Mouse (Mus musculus) neural tube, embryonic 12.5 days (tissue): ENCODE data around the gene Tpm1. TPM values are rescaled to one million over a fixed set of nuclear protein-coding genes. Genes with fewer than 3 reads are reported as not detected.

Experiments
- ATAC-seq: fragments of 200-750 bp; cut with Nextera tagmentation; 2 replicates; pipeline ENCODE4 v1.8.0; 2017; ENCODE audit warnings: low read depth, mild to moderate bottlenecking, moderate TSS enrichment, moderate library complexity; ENCODE audit not compliant: low FRiP score
- H3K27ac ChIP-seq: fragments of 300-500 bp; sonication (generic); 2 replicates; pipeline ENCODE4 v1.5.1; 2016
- H3K27me3 ChIP-seq: fragments of 300-500 bp; sonication (generic); replicated peaks from 2 replicates; pipeline ENCODE4 v1.6.1; 2016; ENCODE audit warnings: mild to moderate bottlenecking
- H3K36me3 ChIP-seq: fragments of 300-500 bp; sonication (generic); 2 replicates; pipeline ENCODE4 v1.6.1; 2016; ENCODE audit warnings: mild to moderate bottlenecking
- H3K4me1 ChIP-seq: fragments of 300-500 bp; sonication (generic); 2 replicates; pipeline ENCODE4 v1.6.1; 2016
- H3K4me2 ChIP-seq: fragments of 300-500 bp; sonication (generic); replicated peaks from 2 replicates; pipeline ENCODE4 v1.6.1; 2016; ENCODE audit warnings: mild to moderate bottlenecking
- H3K4me3 ChIP-seq: fragments of 300-500 bp; sonication (generic); 2 replicates; pipeline ENCODE4 v1.5.1; 2016
- H3K9ac ChIP-seq: fragments of 300-500 bp; sonication (generic); 2 replicates; pipeline ENCODE4 v1.6.1; 2016; ENCODE audit warnings: mild to moderate bottlenecking
- H3K9me3 ChIP-seq: fragments of 300-500 bp; sonication (generic); 2 replicates; pipeline ENCODE4 v1.6.1; 2016; ENCODE audit warnings: mild to moderate bottlenecking
- WGBS: fragments of 180-500 bp; shearing (Covaris S2); methylation state at CpG from one replicate; pipeline ENCODE4 v1.1.7; 2016; 5-methylcytosine and 5-hydroxymethylcytosine counted together
- polyA plus RNA-seq: library from polyadenylated mRNA; unstranded; fragments of >200 nt; fragmentation: Nextera tagmentation; extraction: Ambion mirVana; gene quantifications from 2 replicates; pipeline ENCODE4 v1.2.1, GENCODE M21; 2016

Gene Tpm1
- polyA plus RNA-seq, 1 experiment from 2014 or later: 300 TPM

DNA sequence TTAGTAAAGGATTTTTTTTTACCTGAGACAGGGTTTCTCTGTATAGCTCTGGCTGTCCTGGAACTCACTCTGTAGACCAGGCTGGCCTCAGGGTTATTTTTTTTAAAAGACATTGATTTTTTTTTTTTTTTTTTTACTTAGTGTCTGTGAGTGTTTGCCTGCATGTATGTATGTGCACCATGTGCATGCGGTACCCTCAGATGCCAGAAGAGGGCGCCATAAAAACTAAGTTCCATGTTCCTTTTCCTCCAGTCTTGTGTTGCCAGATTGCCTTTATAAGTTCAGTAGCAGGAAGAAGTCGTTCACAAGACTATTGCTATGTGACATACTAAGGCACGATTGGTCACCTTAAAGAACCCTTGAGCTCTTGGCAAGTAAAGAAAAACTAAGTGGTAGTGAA, 14.5 kb downstream of the Tpm1 start:
- H3K27ac ChIP-seq: no peak overlapping the region
- ATAC-seq: no peak
- H3K4me1 ChIP-seq: no peaks in the 10 kb centered on the region
- H3K36me3 ChIP-seq: peaks cover 64% of the 10 kb centered on the region
- H3K4me2 ChIP-seq: no peak overlapping the region
- WGBS: 90% methylated on average over 4 of the region's 4 CpGs
- no peaks in the 10 kb centered on the region for H3K27me3 ChIP-seq
- no peak overlapping the region for H3K4me3 ChIP-seq
- no peak overlapping the region for H3K9ac ChIP-seq
- H3K9me3 ChIP-seq: peaks cover 6% of the 10 kb centered on the region

DNA sequence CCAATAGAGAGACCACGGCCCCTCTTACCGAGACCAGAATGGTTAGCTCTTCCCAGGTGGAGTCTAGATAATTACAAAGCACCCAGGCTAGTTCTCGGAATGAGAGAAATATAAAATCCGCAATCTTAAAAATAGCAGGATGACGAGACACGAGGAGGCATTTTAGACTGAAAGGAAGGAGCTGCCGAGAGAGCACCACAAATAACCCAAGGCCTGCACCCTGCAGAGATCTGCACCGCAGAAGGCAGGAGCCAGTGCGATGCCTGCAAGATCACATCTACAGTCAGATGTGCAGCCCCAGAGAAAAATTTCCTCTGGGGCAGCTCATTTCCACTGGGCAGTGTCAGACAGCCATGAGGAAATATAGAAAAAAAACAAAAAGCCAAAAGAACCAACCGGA, 16.2 kb downstream of the Tpm1 start:
- no peak for ATAC-seq
- peaks cover 6% of the 10 kb centered on the region for H3K9me3 ChIP-seq
- no peaks in the 10 kb centered on the region for H3K4me1 ChIP-seq
- no peak overlapping the region for H3K27ac ChIP-seq
- no peak overlapping the region for H3K4me3 ChIP-seq
- no peak overlapping the region for H3K4me2 ChIP-seq
- H3K9ac ChIP-seq: no peak overlapping the region
- H3K27me3 ChIP-seq: no peaks in the 10 kb centered on the region
- 94% methylated on average over 10 of the region's 10 CpGs for WGBS
- H3K36me3 ChIP-seq: peaks cover 78% of the 10 kb centered on the region

DNA sequence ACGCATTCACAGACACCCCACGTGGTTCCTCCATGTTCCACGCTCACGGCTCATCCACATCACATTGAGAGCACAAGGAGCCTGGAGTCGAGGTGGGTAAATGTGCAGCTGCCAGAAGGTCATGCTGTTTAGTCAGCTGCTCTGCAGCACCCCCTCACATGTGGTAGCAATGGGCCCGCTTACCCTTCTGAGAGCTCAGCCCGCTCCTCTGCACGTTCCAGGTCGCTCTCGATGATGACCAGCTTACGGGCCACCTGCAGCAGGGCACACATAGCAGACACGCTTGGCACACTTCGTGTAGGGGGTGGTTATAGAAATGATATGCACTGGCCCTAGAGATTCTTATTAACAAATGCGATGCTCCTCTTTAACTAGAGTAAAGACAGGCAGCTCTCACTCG, 16.6 kb downstream of the Tpm1 start:
- Histone ChIP-seq H3K27ac (no peak overlapping the region), H3K4me2 (no peak overlapping the region), H3K4me1 (no peaks in the 10 kb centered on the region), H3K36me3 (peaks cover 81% of the 10 kb centered on the region), H3K27me3 (no peaks in the 10 kb centered on the region), H3K9me3 (peaks cover 6% of the 10 kb centered on the region), H3K9ac (no peak overlapping the region), H3K4me3 (no peak overlapping the region)
- ATAC-seq: no peak
- WGBS: 94% methylated on average over 15 of the region's 15 CpGs

DNA sequence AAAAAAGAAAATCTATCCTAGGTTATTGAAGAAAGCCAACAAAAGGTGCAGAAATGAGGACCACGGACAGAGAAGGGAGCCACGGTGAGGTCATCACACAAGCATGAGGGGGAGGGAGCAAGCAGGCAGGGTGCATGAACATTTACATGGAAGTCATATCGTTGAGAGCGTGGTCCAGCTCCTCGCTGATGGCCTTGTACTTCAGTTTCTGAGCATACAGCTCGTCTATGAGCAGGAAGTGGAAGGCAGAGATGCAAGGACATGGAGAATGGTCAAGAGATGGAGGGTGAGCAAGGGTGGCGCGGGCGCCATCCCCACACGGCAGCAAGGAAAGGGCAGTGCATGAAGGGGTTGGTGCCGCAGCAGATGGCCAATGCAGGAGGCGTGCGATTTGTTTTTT, 19.7 kb downstream of the Tpm1 start:
- Histone ChIP-seq H3K27ac (no peak overlapping the region), H3K4me3 (no peak overlapping the region), H3K27me3 (no peaks in the 10 kb centered on the region), H3K4me1 (no peaks in the 10 kb centered on the region), H3K4me2 (no peak overlapping the region), H3K9ac (no peak overlapping the region), H3K36me3 (peaks cover 84% of the 10 kb centered on the region), H3K9me3 (no peaks in the 10 kb centered on the region)
- ATAC-seq: no peak
- 92% methylated on average over 13 of the region's 13 CpGs for WGBS

DNA sequence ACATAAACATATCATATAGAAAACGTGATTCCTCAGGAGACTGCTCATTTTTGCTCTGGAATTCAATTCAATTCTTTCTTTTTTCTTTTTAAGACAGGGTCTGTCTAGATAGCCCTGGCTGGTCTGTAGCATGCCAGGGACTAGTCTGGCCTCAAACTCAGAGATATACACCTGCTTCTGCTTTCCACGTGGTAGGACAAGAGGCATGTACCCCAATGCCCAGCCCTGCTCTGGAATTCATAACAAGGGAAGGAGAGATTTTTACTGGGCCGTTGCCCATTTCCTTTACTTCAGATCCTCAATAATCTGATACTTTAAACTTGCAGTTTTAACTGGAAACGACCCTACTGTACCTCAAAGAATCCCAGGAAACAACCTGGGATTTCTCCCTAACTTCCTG, 20.3 kb downstream of the Tpm1 start:
- no peak for ATAC-seq
- no peaks in the 10 kb centered on the region for H3K4me1 ChIP-seq
- no peaks in the 10 kb centered on the region for H3K27me3 ChIP-seq
- 86% methylated on average over 4 of the region's 4 CpGs for whole genome bisulfite sequencing
- no peak overlapping the region for H3K4me2 ChIP-seq
- no peak overlapping the region for H3K9ac ChIP-seq
- H3K4me3 ChIP-seq: no peak overlapping the region
- no peak overlapping the region for H3K27ac ChIP-seq
- H3K9me3 ChIP-seq: no peaks in the 10 kb centered on the region
- H3K36me3 ChIP-seq: peaks cover 81% of the 10 kb centered on the region

DNA sequence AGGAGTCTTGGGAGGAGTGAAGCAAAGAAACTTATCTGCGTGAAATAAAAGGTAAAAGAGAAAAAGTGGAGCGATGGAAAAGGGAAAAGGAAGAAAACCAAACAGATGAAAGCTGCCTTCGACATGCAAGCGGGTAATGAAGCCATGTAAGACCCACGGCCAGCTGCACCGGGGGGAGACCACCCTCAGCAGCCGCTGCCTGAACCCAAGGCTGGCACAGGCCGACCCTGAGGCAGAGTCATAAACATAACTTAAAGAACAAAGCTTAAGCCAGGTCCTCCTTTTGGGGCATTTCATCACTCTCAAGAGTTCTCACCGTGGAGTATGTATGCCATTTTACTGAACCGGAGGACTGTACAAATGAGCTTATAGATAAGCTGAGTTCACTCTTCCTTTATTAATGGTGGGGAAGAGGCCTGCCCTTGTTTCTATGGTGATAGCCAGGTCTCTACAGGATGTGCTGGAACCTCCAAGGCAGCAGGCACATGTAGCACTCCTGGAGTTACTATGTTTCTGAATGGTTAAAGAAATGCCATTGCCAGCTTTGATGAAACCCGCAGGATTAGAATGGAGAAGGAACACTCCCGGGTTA, 21.0 kb downstream of the Tpm1 start:
- Histone ChIP-seq H3K4me2 (no peak overlapping the region), H3K4me3 (no peak overlapping the region), H3K9ac (no peak overlapping the region), H3K4me1 (no peaks in the 10 kb centered on the region), H3K27ac (no peak overlapping the region), H3K27me3 (no peaks in the 10 kb centered on the region), H3K9me3 (no peaks in the 10 kb centered on the region), H3K36me3 (peaks cover 74% of the 10 kb centered on the region)
- 91% methylated on average over 12 of the region's 12 CpGs for WGBS
- no peak for ATAC-seq

DNA sequence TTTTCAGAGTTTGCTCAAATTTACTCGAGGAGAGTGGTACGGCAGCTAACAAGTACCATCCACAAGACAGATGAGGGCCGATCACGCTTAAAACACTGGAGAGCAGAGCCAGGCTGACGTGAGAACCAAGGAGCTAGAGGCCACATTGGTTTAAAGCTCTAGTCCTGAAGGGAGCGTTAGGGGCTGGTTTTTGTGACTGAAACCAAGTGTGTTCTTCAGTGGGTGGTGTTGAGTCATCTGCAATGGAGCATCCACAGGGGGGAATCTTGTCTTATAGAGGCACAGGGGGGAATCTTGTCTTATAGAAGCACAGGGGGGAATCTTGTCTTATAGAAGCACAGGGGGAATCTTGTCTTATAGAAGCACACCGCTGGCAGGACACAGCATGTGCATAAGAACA, 22.3 kb downstream of the Tpm1 start:
- Histone ChIP-seq H3K27ac (no peak overlapping the region), H3K4me2 (no peak overlapping the region), H3K27me3 (no peaks in the 10 kb centered on the region), H3K4me1 (no peaks in the 10 kb centered on the region), H3K4me3 (no peak overlapping the region), H3K9ac (no peak overlapping the region), H3K9me3 (no peaks in the 10 kb centered on the region), H3K36me3 (peaks cover 61% of the 10 kb centered on the region)
- no peak for ATAC-seq
- 92% methylated on average over 7 of the region's 7 CpGs for WGBS

DNA sequence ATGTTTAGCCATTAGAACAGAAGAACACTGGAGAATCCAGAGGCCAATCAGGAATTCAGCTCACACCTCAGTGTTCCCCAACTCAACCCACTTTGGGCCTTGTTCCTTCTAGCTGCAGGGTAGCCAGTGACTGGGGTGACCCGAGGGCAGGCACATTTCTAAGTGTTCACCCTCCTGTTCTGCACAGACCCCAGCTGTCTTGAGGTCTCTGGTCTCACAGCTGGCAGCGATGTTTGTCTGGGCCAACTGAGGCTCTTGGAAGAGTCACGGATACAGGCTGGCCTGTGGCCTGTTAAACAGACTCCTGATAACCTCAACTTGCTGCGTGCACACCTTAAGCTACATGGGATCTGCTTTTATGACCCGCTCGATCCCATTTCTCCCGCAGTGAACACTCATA, 23.1 kb downstream of the Tpm1 start:
- no peak overlapping the region for H3K4me3 ChIP-seq
- H3K27ac ChIP-seq: no peak overlapping the region
- peaks cover 62% of the 10 kb centered on the region for H3K36me3 ChIP-seq
- H3K9me3 ChIP-seq: no peaks in the 10 kb centered on the region
- no peak for ATAC-seq
- 94% methylated on average over 7 of the region's 7 CpGs for WGBS
- H3K9ac ChIP-seq: no peak overlapping the region
- H3K4me1 ChIP-seq: no peaks in the 10 kb centered on the region
- no peaks in the 10 kb centered on the region for H3K27me3 ChIP-seq
- H3K4me2 ChIP-seq: no peak overlapping the region

DNA sequence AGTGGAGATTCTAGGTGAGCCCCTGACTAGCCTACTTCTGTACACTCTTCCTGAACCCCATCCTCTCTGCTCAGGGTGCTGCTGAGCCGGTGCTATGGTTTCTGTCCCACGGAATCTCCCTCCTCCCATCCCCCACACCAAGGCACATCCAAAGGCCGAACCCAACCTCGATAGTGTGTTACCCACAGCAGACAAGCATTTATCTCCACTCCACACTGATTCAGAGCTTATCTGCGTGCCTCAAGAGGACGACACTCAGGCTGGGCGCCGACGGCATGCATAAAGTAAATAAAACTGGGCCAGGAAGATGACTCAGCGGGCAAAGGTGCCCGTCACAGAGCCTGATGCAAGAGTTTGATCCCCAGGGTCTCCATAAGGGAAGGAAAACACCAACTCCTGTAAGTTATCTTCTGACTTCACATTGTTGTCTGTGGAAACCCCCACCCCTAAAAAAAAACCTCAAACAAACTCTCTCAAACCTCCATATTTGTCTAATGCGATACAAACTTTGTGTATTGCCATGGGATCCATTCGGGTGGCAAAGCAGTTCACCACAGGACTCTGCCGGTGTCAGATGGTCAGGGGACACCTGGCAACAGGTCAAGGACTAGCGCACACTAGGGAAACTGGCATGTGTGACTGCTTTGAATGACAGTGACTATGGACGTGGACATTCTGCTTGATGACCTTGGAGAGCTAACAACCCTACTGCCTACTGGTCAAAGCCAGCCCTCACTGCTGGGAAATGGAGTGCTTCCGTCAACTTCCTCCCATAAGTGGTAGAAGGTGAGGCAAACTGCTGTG, 24.1 kb downstream of the Tpm1 start:
- H3K4me2 ChIP-seq: no peak overlapping the region
- 90% methylated on average over 17 of the region's 17 CpGs for WGBS
- H3K9ac ChIP-seq: no peak overlapping the region
- ATAC-seq: no peak
- H3K27ac ChIP-seq: no peak overlapping the region
- H3K4me1 ChIP-seq: no peaks in the 10 kb centered on the region
- no peak overlapping the region for H3K4me3 ChIP-seq
- peaks cover 54% of the 10 kb centered on the region for H3K36me3 ChIP-seq
- H3K9me3 ChIP-seq: no peaks in the 10 kb centered on the region
- no peaks in the 10 kb centered on the region for H3K27me3 ChIP-seq

DNA sequence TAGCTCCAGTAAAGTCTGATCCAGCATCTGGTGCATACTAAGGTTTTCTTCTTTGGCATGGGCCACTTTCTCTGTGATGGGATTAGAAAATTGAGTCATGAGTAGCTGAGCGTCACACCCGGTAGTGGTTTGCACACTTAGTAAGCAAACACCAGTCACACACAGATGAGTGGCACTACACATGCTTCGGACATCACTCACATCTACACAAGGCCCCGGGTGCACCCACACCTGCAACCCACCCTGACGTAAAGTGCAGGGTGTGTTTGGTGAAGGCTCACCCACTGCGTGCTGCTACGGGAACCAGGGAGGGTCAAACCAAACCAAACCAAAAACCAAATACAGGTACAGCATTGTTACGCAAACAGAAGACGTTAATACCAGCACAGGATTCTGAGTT, 25.8 kb downstream of the Tpm1 start:
- H3K27me3 ChIP-seq: no peaks in the 10 kb centered on the region
- WGBS: 97% methylated on average over 9 of the region's 9 CpGs
- no peak overlapping the region for H3K9ac ChIP-seq
- peaks cover 40% of the 10 kb centered on the region for H3K36me3 ChIP-seq
- H3K27ac ChIP-seq: no peak overlapping the region
- H3K9me3 ChIP-seq: no peaks in the 10 kb centered on the region
- H3K4me2 ChIP-seq: no peak overlapping the region
- H3K4me1 ChIP-seq: no peaks in the 10 kb centered on the region
- ATAC-seq: no peak
- no peak overlapping the region for H3K4me3 ChIP-seq

DNA sequence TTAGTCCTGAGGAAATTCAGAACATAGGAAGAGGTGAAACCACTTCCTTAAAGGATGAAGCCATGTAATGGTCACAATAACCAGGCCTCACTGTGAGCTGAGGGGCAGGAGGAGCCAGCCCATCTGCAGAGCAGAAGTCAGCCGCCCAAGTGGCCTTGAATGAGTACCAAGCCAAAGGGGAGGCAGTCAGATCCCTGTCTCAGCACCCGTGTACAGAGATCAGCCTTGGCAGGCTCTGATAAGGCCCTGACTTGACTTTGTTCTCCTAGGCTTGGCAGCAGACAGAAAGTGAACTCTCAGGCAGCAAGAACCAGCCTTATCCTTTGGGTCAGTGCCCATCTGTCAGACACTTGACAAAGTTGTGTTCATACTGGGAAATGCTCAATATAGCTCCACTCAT, 29.1 kb downstream of the Tpm1 start:
- 78% methylated on average over 2 of the region's 2 CpGs for WGBS

DNA sequence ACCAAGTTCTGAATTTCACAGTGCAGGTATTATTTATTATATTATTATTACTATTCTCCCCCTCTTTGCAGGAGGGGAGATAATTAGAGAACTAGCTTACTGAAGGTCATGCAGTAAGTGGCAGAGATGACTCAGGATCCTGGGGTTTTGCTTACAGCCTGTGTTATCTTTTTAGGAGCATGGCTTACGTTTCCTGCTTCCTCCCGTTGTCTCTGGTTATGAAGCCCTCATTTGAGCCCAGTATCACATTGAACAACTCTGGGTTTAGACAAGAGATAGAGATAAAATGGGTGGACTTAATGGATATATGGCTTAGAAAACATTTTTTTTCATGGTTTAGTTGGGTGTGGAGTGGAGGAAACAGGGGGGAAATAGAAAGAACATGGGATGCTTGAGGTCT, 35.7 kb downstream of the Tpm1 start:
- no peak overlapping the region for H3K27ac ChIP-seq
- 87% methylated on average over 2 of the region's 2 CpGs for WGBS
- H3K9ac ChIP-seq: no peak overlapping the region
- H3K4me1 ChIP-seq: no peaks in the 10 kb centered on the region; the same call in 1 of the 2 replicates
- no peaks in the 10 kb centered on the region for H3K27me3 ChIP-seq
- no peak overlapping the region for H3K4me3 ChIP-seq
- H3K9me3 ChIP-seq: no peaks in the 10 kb centered on the region
- H3K36me3 ChIP-seq: no peaks in the 10 kb centered on the region
- ATAC-seq: no peak
- H3K4me2 ChIP-seq: no peak overlapping the region

More for the DNA sequence above, 29.1 kb downstream of the Tpm1 start:
- Histone ChIP-seq H3K36me3 (peaks cover 18% of the 10 kb centered on the region), H3K9me3 (no peaks in the 10 kb centered on the region), H3K27me3 (no peaks in the 10 kb centered on the region), H3K4me3 (no peak overlapping the region), H3K4me1 (no peaks in the 10 kb centered on the region), H3K9ac (no peak overlapping the region), H3K27ac (no peak overlapping the region), H3K4me2 (no peak overlapping the region)
- ATAC-seq: no peak

DNA sequence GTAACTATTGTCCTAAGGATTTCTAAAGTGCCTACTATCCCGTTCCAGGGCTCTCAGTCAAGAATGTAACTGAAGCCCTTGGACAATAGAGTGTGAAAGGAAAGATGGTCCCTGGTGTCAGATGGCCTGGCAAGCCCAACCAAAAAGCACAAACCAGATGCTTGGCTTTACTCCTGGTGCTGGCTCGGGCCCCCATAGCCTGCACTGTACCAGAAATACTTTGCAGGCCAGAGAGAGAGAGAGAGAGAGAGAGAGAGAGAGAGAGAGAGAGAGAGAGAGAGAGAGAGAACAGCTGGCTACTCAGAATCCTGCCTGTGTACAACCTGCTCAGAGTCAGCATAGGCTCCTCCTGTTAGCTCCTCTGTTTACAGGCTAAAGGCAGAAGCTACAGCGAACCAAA, 36.7 kb downstream of the Tpm1 start:
- H3K36me3 ChIP-seq: no peaks in the 10 kb centered on the region
- 46% methylated on average over 3 of the region's 3 CpGs for WGBS
- no peak overlapping the region for H3K4me2 ChIP-seq
- H3K27me3 ChIP-seq: no peaks in the 10 kb centered on the region
- no peak overlapping the region for H3K9ac ChIP-seq
- H3K4me3 ChIP-seq: no peak overlapping the region
- no peaks in the 10 kb centered on the region; the same call in 1 of the 2 replicates for H3K4me1 ChIP-seq
- no peaks in the 10 kb centered on the region for H3K9me3 ChIP-seq
- H3K27ac ChIP-seq: no peak overlapping the region
- ATAC-seq: no peak
